Mouse (Mus musculus): Measurements from ENCODE around the gene Shc3.

- TF ChIP-seq GATA1 (IDR thresholded peaks at IDR 0.05; ENCODE audit: low read length) (no peak), TAL1 (IDR thresholded peaks at IDR 0.05; ENCODE audit: low read length) (no peak)
These were observed 148.4 kb downstream of the Shc3 start for GRCm38 (mm10) chr13:51420861-51421260.

Data from erythroblast, embryonic 14.5 days (primary cell).